Mouse (Mus musculus) midbrain, embryonic 16.5 days (tissue): ENCODE data around the gene Rwdd2b. TPM values are rescaled to one million over a fixed set of nuclear protein-coding genes. Genes with fewer than 3 reads are reported as not detected.

ENCODE experiments used
- polyA plus RNA-seq: library from polyadenylated mRNA; unstranded; fragments of >200 nt; fragmentation: Nextera tagmentation; extraction: Ambion mirVana; gene quantifications from 2 replicates; pipeline ENCODE4 v1.2.1, GENCODE M21; 2015

Gene Rwdd2b
- polyA plus RNA-seq, 1 experiment from 2014 or later = 15.6 TPM

Other genes with a start within 250 kb of the Rwdd2b start
- gene N6amt1, start 86.4 kb downstream of the Rwdd2b start, polyA plus RNA-seq = 18.2 and 18.8 TPM in 2 replicates
- gene Ltn1, start 8.0 kb downstream of the Rwdd2b start, polyA plus RNA-seq = 23.7 and 28.7 TPM in 2 replicates
- 44.4 and 45.9 TPM in 2 replicates for gene Usp16, start 14.1 kb upstream of the Rwdd2b start, polyA plus RNA-seq
- 401 and 428 TPM in 2 replicates for gene Cct8, start 55.3 kb upstream of the Rwdd2b start, polyA plus RNA-seq
- not detected in 2 replicates for gene Map3k7cl, start 112.8 kb upstream of the Rwdd2b start, polyA plus RNA-seq